Mouse (Mus musculus): ENCODE results near the gene Tbx3. TPM values are rescaled to one million over a fixed set of nuclear protein-coding genes. Genes with fewer than 3 reads are reported as not detected.

Gene Tbx3
- polyA plus RNA-seq, 1 experiment from 2014 or later: 7.2 TPM

- H3K4me1 ChIP-seq: peaks cover 24% of the 10 kb centered on the region
- H3K27me3 ChIP-seq (ENCODE audit: low read depth, poor library complexity, severe bottlenecking): peaks cover 100% of the 10 kb centered on the region
- no peaks in the 10 kb centered on the region for H3K9me3 ChIP-seq (replicated peaks)
- no peak overlapping the region for H3K4me3 ChIP-seq
- H3K36me3 ChIP-seq: no peaks in the 10 kb centered on the region
- WGBS: 4% methylated on average over 12 of the region's 12 CpGs
- peak; percentile 29 for DNase-seq (ENCODE audit: low spot score)
- H3K27ac ChIP-seq (replicated peaks): no peak overlapping the region
Observed at GRCm38 (mm10) chr5:119674606-119675330, 4.3 kb downstream of the Tbx3 start.

- Histone ChIP-seq H3K36me3 (no peaks in the 10 kb centered on the region), H3K4me3 (no peak overlapping the region), H3K27ac (replicated peaks) (no peak overlapping the region), H3K27me3 (ENCODE audit: low read depth, poor library complexity, severe bottlenecking) (peaks cover 100% of the 10 kb centered on the region), H3K4me1 (peaks cover 17% of the 10 kb centered on the region), H3K9me3 (replicated peaks) (no peaks in the 10 kb centered on the region)
- 10% methylated on average over 2 of the region's 2 CpGs for WGBS
- no peak for DNase-seq (ENCODE audit: low spot score)
Observed at GRCm38 (mm10) chr5:119676245-119676644, 5.8 kb downstream of the Tbx3 start.

- DNase-seq (ENCODE audit: low spot score): no peak
- no peaks in the 10 kb centered on the region for H3K9me3 ChIP-seq (replicated peaks)
- 15% methylated on average over 5 of the region's 5 CpGs for WGBS
- no peaks in the 10 kb centered on the region for H3K36me3 ChIP-seq
- H3K27me3 ChIP-seq (ENCODE audit: low read depth, poor library complexity, severe bottlenecking): peaks cover 100% of the 10 kb centered on the region
- no peak overlapping the region for H3K27ac ChIP-seq (replicated peaks)
- H3K4me3 ChIP-seq: no peak overlapping the region
- peaks cover 16% of the 10 kb centered on the region for H3K4me1 ChIP-seq
Observed at GRCm38 (mm10) chr5:119678516-119678915, 8.0 kb downstream of the Tbx3 start.

DNA sequence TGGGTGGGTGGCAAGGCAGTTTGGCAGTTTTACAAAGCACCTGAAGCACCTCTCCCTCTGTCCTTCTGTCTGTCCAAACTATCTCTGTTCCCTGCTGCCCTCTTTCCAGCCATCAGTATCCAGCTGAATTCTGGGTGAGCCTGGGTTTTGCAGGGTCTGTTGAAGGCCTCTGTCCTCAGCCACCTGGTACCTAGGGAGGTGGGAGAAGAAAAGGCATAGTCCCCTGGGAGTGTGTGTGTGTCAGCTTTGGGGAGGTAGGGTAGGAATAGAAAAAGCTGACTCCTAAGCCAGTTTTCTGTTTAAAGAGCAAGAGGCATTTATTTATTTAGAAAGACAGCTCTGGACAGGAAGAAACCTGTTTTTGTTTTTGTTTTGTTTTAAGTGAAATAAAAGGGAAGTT lies 8.6 kb downstream of the Tbx3 start:
- H3K36me3 ChIP-seq: no peaks in the 10 kb centered on the region
- H3K27ac ChIP-seq (replicated peaks): no peak overlapping the region
- H3K27me3 ChIP-seq (ENCODE audit: low read depth, poor library complexity, severe bottlenecking): peaks cover 100% of the 10 kb centered on the region
- DNase-seq (ENCODE audit: low spot score): no peak
- peaks cover 16% of the 10 kb centered on the region for H3K4me1 ChIP-seq
- no peaks in the 10 kb centered on the region for H3K9me3 ChIP-seq (replicated peaks)
- H3K4me3 ChIP-seq: no peak overlapping the region

DNA sequence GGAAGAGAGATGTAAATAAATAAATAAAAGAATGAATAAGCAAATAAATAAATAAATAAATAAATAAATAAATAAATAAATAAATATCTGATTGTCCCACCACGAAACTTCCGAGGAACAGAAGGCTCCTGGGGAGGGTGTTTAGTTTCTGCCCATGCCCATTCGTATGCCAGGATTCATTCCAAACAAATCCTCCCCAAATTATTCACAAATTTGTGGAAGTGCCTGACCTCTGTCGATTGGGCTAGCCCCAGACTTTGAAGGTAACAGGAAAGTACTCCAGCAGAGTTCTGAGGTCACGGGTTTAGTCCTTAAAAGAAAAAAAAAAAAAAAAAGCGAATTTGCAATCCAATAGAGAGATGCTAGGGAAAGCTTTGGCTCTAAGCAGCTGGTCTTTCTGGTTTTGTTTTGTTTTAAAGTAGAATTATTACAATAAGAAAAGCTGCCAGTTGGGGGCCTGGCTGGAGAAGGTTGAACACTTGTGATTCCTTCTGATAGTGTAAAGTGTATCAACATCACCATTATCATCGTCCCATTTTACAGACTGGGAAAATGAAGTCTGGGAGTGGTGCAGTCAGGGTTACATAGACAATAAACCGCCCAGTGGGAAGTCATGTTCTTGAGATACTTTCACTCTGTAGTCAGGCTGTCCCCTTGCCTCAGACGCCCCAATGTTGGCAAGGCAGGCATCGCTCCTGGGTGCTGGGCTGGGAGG lies 9.3 kb downstream of the Tbx3 start:
- DNase-seq (ENCODE audit: low spot score): no peak
- Histone ChIP-seq H3K27me3 (ENCODE audit: low read depth, poor library complexity, severe bottlenecking) (peaks cover 100% of the 10 kb centered on the region), H3K36me3 (no peaks in the 10 kb centered on the region), H3K27ac (replicated peaks) (no peak overlapping the region), H3K4me3 (no peak overlapping the region), H3K4me1 (peaks cover 16% of the 10 kb centered on the region), H3K9me3 (replicated peaks) (no peaks in the 10 kb centered on the region)
- WGBS: 9% methylated on average over 10 of the region's 10 CpGs

- Histone ChIP-seq H3K4me3 (peak overlapping the region; percentile 29), H3K36me3 (no peaks in the 10 kb centered on the region), H3K9me3 (replicated peaks) (no peaks in the 10 kb centered on the region), H3K27me3 (ENCODE audit: low read depth, poor library complexity, severe bottlenecking) (peaks cover 100% of the 10 kb centered on the region), H3K4me1 (peaks cover 18% of the 10 kb centered on the region), H3K27ac (replicated peaks) (no peak overlapping the region)
- 1% methylated on average over 62 of the region's 62 CpGs for WGBS
- peak; percentile 57 for DNase-seq (ENCODE audit: low spot score)
Observed at GRCm38 (mm10) chr5:119680329-119681010, 10.0 kb downstream of the Tbx3 start.

GRCm38 (mm10) chr5:119681011-119681832 lies 10.8 kb downstream of the Tbx3 start:
- Histone ChIP-seq H3K27me3 (ENCODE audit: low read depth, poor library complexity, severe bottlenecking) (peaks cover 100% of the 10 kb centered on the region), H3K9me3 (replicated peaks) (no peaks in the 10 kb centered on the region), H3K36me3 (no peaks in the 10 kb centered on the region), H3K4me3 (0 out of 2 replicates have a peak overlapping the region, but pooled peaks have one; percentile 29), H3K27ac (replicated peaks) (no peak overlapping the region), H3K4me1 (peaks cover 25% of the 10 kb centered on the region)
- no peak for DNase-seq (ENCODE audit: low spot score)
- 6% methylated on average over 8 of the region's 8 CpGs for WGBS

GRCm38 (mm10) chr5:119681833-119682210 lies 11.4 kb downstream of the Tbx3 start:
- Histone ChIP-seq H3K9me3 (replicated peaks) (no peaks in the 10 kb centered on the region), H3K27me3 (ENCODE audit: low read depth, poor library complexity, severe bottlenecking) (peaks cover 100% of the 10 kb centered on the region), H3K4me1 (peaks cover 27% of the 10 kb centered on the region), H3K36me3 (no peaks in the 10 kb centered on the region), H3K27ac (replicated peaks) (no peak overlapping the region), H3K4me3 (no peak overlapping the region)
- 11% methylated on average over 4 of the region's 4 CpGs for WGBS
- DNase-seq (ENCODE audit: low spot score): peak; percentile 27

- H3K27me3 ChIP-seq (ENCODE audit: low read depth, poor library complexity, severe bottlenecking): peaks cover 100% of the 10 kb centered on the region
- no peaks in the 10 kb centered on the region for H3K36me3 ChIP-seq
- H3K9me3 ChIP-seq (replicated peaks): no peaks in the 10 kb centered on the region
- peak; percentile 59 for DNase-seq (ENCODE audit: low spot score)
- peaks cover 33% of the 10 kb centered on the region for H3K4me1 ChIP-seq
- H3K27ac ChIP-seq (replicated peaks): no peak overlapping the region
- WGBS: 2% methylated on average over 40 of the region's 40 CpGs
- peak overlapping the region; percentile 21; the same call in 1 of the 2 replicates for H3K4me3 ChIP-seq
Observed at GRCm38 (mm10) chr5:119682646-119683515, 12.4 kb downstream of the Tbx3 start.

- WGBS: 2% methylated on average over 5 of the region's 5 CpGs
- Histone ChIP-seq H3K4me1 (peaks cover 33% of the 10 kb centered on the region), H3K9me3 (replicated peaks) (no peaks in the 10 kb centered on the region), H3K27ac (replicated peaks) (no peak overlapping the region), H3K36me3 (no peaks in the 10 kb centered on the region), H3K27me3 (ENCODE audit: low read depth, poor library complexity, severe bottlenecking) (peaks cover 100% of the 10 kb centered on the region), H3K4me3 (no peak overlapping the region)
- no peak for DNase-seq (ENCODE audit: low spot score)
Observed at GRCm38 (mm10) chr5:119683861-119684260, 13.4 kb downstream of the Tbx3 start.

DNA sequence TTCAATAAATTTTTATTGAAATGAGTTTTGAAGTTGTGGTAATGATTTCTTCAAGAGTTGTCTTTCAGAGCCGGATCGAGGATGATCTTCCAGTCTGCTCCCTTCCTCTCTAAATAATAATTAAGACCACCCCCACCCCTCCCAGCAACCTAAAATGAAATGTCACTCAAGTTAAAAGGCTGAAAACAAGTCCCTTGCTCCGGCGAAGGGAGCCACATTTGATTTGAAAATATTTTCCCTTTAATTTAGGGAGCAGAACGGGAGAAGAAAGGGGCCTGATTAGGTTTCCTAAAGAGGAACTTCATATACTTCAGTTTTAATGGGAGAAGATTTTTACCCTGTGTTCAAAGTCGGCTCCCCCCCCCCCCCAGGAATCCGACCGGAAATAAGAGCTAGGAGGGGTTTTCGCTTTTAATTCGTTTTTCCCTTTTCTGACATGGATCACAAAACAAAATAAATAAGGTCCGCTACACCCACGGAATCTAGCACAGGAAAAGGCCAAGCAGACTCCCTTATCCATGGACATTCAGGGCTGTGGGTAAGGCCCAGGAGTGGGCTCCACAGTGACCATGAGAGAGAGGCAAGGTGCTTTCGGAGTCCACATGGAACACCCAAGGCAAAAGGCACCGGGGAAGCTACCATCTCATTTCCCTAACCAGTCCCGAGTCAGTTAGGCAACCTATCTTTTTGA lies 14.4 kb downstream of the Tbx3 start:
- under 1% methylated on average over 15 of the region's 15 CpGs for whole genome bisulfite sequencing
- H3K4me1 ChIP-seq: peaks cover 33% of the 10 kb centered on the region

More for the DNA sequence above, 14.4 kb downstream of the Tbx3 start:
- no peak overlapping the region for H3K4me3 ChIP-seq
- H3K36me3 ChIP-seq: no peaks in the 10 kb centered on the region
- no peaks in the 10 kb centered on the region for H3K9me3 ChIP-seq (replicated peaks)
- H3K27ac ChIP-seq (replicated peaks): no peak overlapping the region
- peak; percentile 51 for DNase-seq (ENCODE audit: low spot score)
- peaks cover 100% of the 10 kb centered on the region for H3K27me3 ChIP-seq (ENCODE audit: low read depth, poor library complexity, severe bottlenecking)
